Mouse (Mus musculus) c-Kit-positive CD71-negative TER-119-negative erythroid progenitor cells, embryonic 14.5 days (primary cell): ENCODE data around the gene Zfp418.
"Not testable (repeated sequence)": the region's sequence is repeated elsewhere in the genome, so short reads cannot be mapped to it uniquely, and the experiment has no call there.

Source experiments
- DNase-seq: peaks from one replicate; pipeline ENCODE4 v3.0.0-alpha.2; 2013; ENCODE audit warnings: low read depth

Gene Zfp418

DNA sequence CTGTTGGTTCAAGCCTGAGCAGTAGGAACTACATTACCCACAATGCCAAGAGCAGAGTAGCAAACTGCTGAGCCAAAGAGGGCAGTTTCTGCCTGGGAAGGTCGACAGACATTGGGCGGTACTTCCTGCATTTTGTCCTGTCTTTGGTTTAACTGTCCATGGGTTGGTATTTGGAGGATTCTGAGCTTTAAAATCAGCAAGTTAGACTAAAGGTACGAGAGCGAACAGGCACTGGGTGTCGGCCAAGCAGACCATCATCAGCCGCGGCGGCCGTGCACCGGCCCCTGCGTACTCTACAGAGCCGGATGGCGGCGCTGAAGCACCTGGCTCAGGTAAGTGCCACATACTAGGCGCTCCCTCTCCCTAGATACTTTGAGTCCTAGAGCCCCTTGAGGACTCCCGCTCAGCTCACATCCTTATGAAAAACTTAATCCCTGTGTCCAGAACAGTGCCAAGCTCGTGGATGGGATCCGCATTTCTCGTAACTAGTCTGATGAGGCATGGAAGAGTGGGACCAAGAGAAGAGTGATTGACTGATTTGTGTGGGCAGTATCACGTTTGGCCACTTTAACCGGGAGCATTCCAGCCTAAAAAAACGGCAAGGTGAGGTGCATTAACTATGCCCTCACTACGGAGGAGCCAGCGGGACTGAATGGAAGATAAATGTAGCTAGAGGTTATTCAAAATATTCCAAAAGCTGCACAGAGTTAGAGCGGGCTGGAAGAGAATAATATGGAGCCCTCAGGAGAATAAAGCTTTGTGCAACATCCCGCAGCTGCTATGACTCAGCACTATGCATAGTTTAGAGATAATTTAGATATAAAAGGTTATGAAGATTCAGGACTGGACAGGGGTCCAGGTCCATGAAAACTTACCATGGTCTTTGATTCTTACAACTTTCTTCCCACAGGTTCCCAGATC is at the start of gene Zfp418:
Gene Zfp418, plus strand, starts transcription at position 104 of the 921 bp plus-strand sequence.
- no peak for DNase-seq

DNA sequence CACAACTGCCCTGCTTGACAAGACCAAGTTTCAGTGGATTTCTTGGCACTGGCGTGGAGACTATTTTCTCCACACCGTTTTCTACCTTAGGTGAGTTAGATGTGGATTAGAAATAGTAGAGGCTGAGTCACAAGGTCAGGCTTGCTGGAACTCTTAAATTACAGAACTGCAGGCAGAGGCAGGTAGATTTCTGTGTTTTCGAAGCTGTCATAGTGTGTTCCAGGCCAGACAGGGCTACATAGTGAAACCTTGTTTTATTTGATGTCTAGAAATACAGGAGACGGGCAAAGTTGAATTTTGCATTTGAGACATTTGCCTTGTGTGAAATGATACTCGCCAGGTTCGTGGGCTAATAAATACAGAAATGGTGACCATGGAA is 49.5 kb upstream of the Zfp418 start:
- no peak for DNase-seq

GRCm38 (mm10) chr7:7130491-7131124 is 40.5 kb upstream of the Zfp418 start:
- not testable (repeated sequence) for DNase-seq

GRCm38 (mm10) chr7:7132751-7133150 is 38.4 kb upstream of the Zfp418 start:
- no peak for DNase-seq

DNA sequence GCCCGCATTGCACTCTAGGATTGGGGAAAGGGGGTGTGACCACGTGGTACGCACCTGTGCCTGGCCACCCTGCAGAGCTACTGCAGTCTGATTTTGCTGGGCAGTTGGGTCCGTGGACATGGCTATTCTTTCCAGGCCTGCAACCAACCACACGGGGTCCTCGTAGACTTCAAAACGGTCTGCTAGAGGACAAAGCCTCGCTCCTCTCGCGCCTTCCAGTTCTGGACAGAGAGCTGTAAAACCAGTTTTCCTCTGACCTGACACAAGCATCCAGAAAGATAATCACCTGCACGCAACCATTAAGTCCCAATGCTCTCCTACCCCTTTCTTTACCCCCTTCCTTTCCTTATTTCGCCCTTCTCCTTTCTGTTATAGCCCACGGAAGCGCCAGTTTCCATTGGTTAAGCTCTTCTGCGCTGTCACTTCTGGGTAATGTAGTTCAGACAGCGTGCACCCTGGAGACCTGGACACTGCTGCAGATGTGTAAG is 34.7 kb upstream of the Zfp418 start, which contains the start of gene Zfp773:
Gene Zfp773, minus strand, starts transcription at position 377 of the 488 bp plus-strand sequence.
- peak; percentile 40 for DNase-seq

- no peak for DNase-seq
Measured at GRCm38 (mm10) chr7:7144215-7144614, 26.9 kb upstream of the Zfp418 start.

DNA sequence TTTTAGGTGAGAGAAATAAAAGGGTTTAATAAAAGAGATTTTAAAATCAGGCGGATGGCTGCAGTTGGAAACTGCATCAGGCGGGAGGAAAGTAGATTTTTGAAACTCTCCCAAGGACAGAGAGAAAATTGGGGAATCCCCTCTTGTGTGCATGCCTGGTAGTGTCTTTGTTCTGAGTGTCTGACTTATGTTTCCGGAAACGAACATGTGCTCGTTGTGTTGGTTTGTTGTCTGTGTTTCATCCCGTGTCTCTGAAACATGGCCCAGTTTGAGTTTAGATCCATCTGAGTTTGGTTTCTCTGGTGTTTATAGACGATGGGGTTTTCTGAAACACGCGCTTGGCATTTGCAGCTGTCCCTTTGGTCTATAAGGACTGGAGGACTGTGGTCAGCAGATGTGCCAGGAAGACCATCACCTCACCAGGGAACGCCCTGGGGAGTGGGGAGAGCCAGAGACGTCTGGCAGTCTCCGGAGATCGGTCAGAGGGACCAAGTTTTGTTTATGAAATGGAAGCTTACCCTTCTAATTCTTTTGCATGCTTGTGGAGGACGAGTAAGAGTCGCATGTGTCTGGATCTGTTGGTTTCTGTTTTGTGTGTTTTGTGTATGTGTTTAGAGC is 25.0 kb upstream of the Zfp418 start:
- no peak for DNase-seq

DNA sequence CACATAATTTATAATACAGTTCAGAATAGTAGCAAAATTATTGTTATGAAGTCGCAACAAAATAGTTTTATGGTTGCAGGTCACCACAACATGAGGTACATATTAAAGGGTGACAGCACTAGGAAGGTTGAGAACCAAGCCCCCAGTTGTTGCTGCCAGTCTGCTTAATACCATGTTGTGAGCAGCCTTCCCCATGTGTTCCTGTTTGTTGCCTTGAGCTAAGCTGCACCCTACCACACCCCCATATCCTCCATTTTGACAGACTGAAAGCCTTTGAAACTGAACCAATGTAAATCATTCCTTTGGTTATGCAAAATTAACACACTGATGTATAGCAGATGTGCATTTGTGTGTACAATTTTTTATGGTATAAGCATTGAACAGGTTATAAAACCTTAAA is 14.8 kb downstream of the Zfp418 start:
- no peak for DNase-seq

GRCm38 (mm10) chr7:7187417-7188190 is 16.5 kb downstream of the Zfp418 start:
- no peak for DNase-seq

DNA sequence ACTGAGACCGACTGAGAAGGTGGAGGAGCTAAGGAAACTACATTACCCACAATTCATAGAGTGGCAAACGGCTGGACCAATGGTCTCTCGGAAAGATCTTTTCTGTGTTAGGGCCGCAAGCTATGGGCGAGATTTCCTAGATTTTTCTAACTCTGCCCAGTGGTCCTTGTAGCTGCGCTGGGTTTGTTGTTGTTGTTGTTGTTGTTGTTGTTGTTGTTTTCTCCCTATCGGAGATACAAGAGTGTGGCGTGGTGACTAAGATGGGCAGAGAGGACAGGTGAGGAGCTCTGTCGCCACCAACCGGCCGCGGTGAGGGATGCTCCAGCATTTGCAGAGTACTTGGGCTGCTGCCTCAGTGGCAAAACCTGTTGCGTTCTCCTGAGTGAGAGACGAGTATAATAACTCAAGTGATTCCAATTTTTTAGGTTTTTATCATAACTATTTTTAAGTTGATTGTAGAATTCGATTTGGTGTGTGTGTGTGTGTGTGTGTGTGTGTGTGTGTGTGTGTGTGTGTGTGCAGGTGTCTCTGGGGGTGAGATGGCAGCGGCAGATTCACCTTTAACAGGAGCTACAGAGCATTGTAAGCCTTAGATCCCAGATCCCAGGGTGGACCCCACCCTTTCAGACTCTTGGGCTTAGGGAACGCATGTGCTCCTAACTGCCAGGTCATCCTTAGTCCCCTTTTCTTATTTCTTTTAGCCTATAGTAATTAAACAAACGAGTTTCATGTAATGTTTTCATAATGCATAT is 17.2 kb downstream of the Zfp418 start:
- no peak for DNase-seq

DNA sequence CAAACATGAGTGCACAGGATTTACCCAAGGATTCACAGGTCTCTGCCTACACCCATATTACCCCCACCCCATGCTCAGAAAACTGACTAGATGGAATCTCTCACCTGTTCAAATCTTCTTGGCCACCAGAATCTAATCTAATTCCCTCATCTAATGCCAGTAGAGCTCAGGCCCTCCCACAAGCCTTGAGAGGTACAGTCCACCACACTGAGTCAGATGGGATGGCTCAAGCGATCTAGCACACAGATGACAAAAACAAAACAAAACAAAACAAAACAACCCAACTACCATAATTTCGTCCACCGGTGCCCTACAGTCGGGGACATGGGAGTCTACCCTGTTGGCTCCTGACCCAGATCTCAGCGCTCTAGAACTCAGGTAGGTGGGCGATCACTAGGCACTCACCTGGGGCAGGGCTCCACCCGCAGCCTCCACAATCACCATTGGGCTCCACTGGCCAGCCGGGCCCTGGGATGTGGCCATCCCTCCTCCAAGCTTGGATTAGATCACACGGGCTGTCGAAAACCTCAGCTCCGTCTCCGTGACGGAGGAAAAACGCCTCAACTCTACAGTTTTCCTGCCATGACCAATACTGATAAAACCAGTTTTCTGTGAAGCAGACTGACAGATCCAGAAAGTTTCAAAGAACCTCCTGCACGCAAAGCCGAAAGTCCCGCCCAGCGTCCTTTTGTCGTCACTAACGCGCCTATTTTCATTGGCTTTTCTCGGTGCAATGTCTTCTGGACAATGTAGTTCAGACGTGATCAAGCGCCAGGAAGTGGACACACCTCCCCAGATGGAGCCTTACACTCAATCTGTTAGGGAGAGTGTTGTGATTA is 38.4 kb downstream of the Zfp418 start, which contains the start of gene Zfp772:
Gene Zfp772, minus strand, starts transcription at position 686 of the 839 bp plus-strand sequence.
- DNase-seq: not testable (repeated sequence)
